Mouse (Mus musculus) telencephalon, adult 2 months (tissue): ENCODE measurements at regions not wholly inside any gene's neighbourhood (a gene's known extent, or its start where the extent isn't known, plus 50 kb on each side); places are given as distances from the start of the nearest gene placed in this dataset.

ENCODE experiments used
- DNase-seq: peaks from one replicate; pipeline ENCODE4 v3.0.0-alpha.2; 2011; ENCODE audit warnings: low read depth, low spot score

GRCm38 (mm10) chr6:135524886-135525285 lies 162.5 kb downstream of the Emp1 start:
- no peak for DNase-seq

GRCm38 (mm10) chr6:135525841-135526327 lies 163.5 kb downstream of the Emp1 start:
- no peak for DNase-seq

DNA sequence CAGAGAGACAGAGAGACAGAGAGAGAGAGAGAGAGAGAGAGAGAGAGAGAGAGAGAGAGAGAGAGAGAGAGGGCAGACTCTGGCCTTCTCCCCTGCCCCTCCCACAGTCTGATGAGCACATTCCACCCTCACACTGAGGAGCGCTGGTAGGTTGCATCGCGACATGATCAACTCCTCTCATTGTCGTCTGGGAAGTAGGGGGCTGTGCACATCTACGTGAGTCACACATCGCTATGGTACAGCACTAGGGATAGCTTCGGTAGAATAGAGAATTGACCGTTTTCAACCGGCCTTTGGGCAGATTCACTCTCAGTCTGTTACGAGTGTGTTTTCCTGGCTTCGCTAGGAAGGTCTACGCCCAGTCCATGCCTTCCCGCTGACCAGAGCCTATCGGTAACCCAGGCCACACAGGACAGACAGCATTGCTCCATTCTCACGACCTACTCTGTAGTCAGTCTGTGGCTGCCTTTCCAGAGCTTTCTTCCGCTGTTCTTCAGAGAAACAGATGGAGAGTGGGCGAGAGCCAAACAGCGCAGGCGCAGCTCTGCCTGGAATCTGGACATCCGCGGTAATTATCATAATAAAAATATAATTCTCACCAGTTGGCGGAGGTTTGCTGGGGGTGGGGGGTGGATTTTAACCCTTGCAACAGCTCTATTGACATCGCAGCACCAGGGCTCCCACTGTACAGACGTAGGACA lies 164.3 kb downstream of the Emp1 start:
- peak; percentile 82 for DNase-seq

GRCm38 (mm10) chr6:135527879-135528278 lies 165.5 kb downstream of the Emp1 start:
- peak; percentile 81 for DNase-seq

- no peak for DNase-seq
These were observed 177.7 kb downstream of the Emp1 start for GRCm38 (mm10) chr6:135539791-135540646.

DNA sequence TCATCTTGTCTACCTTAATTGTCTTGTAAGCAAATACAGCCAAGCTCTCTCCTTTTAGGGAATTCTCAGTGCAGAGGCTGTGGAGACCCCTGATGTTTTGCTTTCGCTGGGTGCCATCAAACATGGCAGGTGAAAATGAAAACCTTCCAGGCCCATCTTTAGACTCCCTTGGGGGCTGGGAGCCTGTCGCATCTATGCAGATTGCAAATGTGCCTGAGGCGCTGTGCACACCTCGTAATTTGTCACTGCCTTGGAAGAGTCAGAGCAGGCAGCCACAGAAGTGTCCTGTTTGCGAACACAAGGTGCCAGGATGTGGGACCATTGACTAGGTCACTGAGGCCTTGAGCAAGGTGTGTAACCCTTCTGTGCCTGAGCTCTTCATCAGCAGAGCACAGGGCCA lies 179.2 kb downstream of the Emp1 start:
- no peak for DNase-seq

DNA sequence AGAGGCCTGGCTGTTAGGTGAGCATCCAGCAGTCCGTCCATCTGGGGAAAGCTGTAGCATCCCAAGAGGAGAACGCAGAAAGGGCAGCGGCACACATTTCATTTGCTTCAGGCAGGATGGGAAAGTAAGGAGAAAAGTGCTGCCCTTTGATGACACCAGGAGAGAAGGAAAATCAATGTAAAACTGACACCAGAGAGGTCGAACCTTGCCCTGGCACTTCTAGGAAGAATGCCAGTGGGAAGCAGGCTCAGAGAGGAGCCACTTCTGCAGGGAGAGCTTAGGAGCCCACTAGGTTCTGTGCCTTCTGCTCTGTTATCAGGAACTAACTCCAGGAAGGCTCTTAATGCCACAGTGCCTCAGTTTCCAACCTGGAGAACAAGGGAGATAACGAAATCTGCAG lies 180.0 kb downstream of the Emp1 start:
- DNase-seq, result no peak

DNA sequence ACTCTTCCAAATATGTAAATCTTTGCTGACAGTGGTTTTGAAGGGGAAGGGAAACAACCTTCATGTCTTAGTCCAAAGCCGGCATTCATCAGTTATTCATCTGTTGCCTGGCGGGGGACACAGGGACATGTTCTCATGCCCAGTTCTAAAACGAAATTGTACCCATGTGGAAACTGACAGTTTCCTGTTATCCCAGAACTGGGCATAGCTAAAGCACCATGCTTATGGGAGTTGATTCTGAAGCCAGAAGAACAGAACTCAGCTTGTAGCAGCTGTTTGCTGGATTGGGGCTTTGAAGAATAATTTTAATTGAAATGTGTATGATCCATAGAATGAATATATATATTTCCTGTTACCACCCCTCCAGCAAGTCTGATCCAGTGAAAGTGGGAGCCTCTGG lies 181.0 kb downstream of the Emp1 start:
- no peak for DNase-seq

DNA sequence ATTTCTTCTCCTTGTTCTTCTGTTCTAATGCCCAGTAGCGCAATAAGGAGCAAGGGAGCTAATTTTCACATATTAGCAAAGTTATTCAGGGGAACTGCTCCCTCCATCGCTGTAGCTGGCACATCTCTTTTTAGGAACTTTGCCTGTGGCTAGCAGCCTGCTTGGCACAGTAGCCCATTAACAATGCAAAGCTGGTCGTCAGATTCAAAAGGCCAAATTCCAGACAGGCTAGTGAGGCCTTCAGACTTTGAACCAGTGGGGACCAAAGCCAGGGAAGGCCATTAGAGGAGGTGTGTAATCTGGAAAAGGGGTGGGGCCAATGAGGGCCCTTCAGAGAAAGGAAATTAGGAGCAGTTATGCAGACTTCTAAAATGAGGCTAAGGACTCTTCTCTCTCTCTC lies 181.5 kb downstream of the Emp1 start:
- DNase-seq, result no peak

DNA sequence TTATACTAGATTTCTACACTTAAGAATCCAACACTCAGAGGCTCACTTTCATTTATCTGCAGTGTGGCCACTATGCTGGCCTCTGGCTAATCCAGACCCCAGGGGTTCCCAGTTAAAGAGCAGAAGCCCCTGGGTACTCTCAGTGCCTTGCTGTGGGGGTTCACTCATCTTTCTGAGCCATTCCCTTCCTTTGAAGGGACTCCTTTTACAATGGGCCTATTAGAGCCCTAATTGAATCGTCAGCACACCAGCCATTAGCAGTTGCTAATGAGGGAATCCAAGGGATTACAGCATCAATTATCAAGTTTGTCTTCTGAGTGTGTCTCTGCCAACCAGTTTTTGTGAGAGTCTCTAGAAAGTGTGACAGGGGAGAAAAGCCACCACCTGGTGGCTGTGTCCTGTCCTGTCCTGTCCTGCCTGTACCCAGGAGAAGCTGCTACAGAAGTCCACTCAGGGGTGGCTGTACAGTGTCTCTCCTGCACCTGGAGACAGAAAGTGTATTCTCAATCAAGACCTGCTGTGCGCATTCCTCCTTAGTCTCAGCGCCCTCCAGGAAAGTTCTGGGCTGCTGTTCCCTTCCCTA lies 188.1 kb downstream of the Emp1 start:
- DNase-seq, result no peak

DNA sequence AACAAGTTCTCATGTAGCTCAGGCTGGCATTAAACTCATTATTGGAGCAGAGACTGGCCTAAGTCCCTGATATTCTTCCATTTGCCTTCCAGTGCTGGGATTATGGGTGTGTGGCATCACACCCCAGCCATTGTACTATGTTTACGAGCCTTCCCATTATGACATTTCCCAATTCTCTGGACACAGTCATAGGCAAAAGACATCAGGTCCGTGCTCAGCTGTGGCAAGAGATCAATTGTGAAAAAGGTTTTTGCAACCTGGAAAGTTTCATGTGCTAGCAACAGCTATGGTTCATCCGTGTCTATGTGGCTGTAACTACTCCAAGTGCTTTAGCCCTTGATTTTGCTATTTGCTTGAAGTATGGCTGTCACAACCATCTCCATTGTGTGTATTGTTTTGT lies 190.1 kb downstream of the Emp1 start:
- DNase-seq, result no peak

GRCm38 (mm10) chr6:135559501-135559907 lies 197.2 kb downstream of the Emp1 start:
- DNase-seq, result peak; percentile 60

DNA sequence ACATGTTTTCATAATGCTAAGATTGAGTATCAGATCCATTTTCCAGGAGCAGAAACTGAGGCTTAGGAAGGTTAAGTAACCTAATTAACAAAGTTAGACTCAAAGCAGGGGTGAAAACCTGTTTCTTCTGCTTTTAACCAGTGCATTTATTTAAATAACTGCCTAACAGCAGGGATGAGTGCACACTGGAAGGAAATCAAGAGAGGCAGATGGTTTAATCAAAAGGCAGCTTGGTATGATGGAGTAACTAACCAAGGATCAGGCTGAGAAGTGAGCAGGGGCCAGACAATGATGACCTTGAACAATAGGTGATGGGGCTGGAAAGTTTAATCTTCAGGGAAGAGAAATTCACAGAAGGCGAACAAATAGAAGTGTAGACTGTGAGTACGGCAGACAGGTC lies 199.9 kb downstream of the Emp1 start:
- DNase-seq, result no peak

DNA sequence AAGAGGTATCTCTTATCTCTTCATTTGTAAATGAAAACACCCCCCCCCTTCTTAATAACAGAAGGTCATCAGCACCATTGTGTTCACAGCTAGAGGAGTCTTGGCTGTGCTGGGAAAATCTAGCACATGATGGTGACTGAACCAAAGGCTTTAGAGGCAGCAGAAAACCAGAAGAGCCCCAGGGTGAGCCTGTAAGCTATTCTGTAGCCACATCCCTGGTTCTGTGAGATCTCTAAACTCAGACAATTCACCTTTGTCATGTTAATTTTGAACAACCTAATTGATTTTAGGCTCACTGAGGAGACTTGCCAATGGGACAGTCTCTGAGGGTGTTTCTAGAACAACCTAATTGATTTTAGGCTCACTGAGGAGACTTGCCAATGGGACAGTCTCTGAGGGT lies 201.4 kb downstream of the Emp1 start:
- DNase-seq, result no peak

GRCm38 (mm10) chr6:135569086-135569485 lies 206.7 kb downstream of the Emp1 start:
- no peak for DNase-seq

- DNase-seq, result no peak
These were observed 212.9 kb downstream of the Emp1 start for GRCm38 (mm10) chr6:135575294-135575693.

GRCm38 (mm10) chr6:135578728-135579127 lies 216.4 kb downstream of the Emp1 start:
- DNase-seq, result no peak

DNA sequence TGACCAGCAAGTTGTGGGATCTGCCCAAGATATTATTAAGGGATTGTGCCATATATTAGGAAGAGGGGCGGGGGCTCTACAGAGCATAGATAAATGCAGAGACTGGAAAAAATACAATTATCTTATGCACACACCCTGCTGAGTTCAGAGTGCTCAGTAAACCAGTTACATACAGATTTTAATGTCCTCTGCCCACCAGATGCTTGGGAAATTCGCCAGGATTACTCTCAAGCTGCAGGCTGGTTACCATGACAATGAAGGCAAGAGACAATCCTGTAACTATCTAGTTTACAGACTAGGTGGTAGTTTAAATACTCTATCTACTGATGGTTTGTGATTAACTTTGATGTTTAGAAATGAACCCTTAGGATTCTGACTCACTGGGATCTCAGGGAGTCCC lies 220.2 kb downstream of the Emp1 start:
- peak; percentile 63 for DNase-seq

- no peak for DNase-seq
These were observed 222.4 kb downstream of the Emp1 start for GRCm38 (mm10) chr6:135584782-135585181.

- DNase-seq, result no peak
These were observed 227.7 kb downstream of the Emp1 start for GRCm38 (mm10) chr6:135590084-135590483.

GRCm38 (mm10) chr6:135591085-135591484 lies 228.7 kb downstream of the Emp1 start:
- DNase-seq, result no peak

- DNase-seq, result no peak
These were observed 234.0 kb downstream of the Emp1 start for GRCm38 (mm10) chr6:135596358-135596757.
